Comparison of ENCODE assay signal across 19 mouse cellular contexts in the genomic region with DNA sequence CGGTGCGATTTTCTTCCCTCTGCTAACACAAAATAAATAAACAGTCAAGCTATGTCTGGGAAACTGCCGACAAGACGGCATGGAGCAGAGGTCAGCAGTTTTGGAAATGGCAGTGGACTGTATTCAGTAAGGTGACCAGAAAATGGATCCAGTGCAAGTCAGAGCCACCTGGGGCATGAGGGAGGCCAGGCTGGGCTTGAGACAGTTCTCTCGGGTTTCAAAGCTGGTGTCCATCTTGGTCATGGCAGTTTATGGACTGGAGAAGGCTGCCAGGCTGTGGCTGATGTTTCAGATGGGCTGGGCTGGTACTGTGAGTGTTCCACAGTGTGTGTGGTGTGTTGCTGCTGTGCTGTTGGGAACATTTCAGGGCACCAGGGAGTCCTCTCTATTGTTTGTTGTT.
DNase-seq lines count a peak whose midpoint lies in the region; ATAC-seq and TF ChIP-seq lines count a peak whose summit lies in the region.
"Had no signal": no experiment of that assay in that cellular context is flagged by ENCODE, and none has a peak within 500 bp of the region (broad histone marks: within the 10 kb centered on the region; RNA-seq: fewer than 3 reads in every experiment).

No protein-coding gene starts in this region.

- TF ChIP-seq CTCF in cerebellum, adult 2 months (IDR thresholded peaks at IDR 0.05; ENCODE audit: borderline replicate concordance, insufficient read depth, low read depth, low read length): no peak

- DNase-seq in kidney, postnatal 25 days: no peak
- DNase-seq in cerebellum, adult 2 months: no peak
- no peak for DNase-seq in cerebellum, adult 11 months
- no peak for DNase-seq in layer of hippocampus, postnatal 10 days (ENCODE audit: low spot score in 2 of 2)
- DNase-seq: adrenal gland, postnatal 10 days; cerebellum, adult 8-10 months; heart, postnatal 36 days; liver, embryonic 13.5 days; thymus, adult 18-20 months had no signal

- no peaks in the 10 kb centered on the region for H3K36me3 ChIP-seq in kidney, embryonic 14.5 days (ENCODE audit: control insufficient read depth, insufficient read depth, low read length)
- H3K36me3 ChIP-seq in forebrain, embryonic 13.5 days (ENCODE audit: poor library complexity, severe bottlenecking): no peaks in the 10 kb centered on the region
- H3K36me3 ChIP-seq in hindbrain, embryonic 13.5 days: no peaks in the 10 kb centered on the region
- no peaks in the 10 kb centered on the region for H3K36me3 ChIP-seq in midbrain, embryonic 16.5 days (ENCODE audit: control insufficient read depth, insufficient read depth, low read length)
- H3K36me3 ChIP-seq: embryonic facial prominence, embryonic 12.5 days; heart, embryonic 12.5 days; limb, embryonic 12.5 days; liver, embryonic 13.5 days; lung, embryonic 15.5 days had no signal

- no peak overlapping the region for H3K4me2 ChIP-seq in kidney, embryonic 14.5 days (replicated peaks; ENCODE audit: low read depth, low read length)
- no peak overlapping the region for H3K4me2 ChIP-seq in forebrain, embryonic 13.5 days
- H3K4me2 ChIP-seq in hindbrain, embryonic 13.5 days: 0 out of 2 replicates have a peak overlapping the region, but pooled peaks have one; percentile 21
- no peak overlapping the region for H3K4me2 ChIP-seq in midbrain, embryonic 16.5 days (ENCODE audit: low read length)
- H3K4me2 ChIP-seq: embryonic facial prominence, embryonic 12.5 days; heart, embryonic 12.5 days; limb, embryonic 12.5 days; liver, embryonic 13.5 days; lung, embryonic 15.5 days had no signal

- H3K4me3 ChIP-seq in kidney, embryonic 14.5 days (ENCODE audit: low read length): no peak overlapping the region
- H3K4me3 ChIP-seq in forebrain, embryonic 13.5 days: no peak overlapping the region
- no peak overlapping the region for H3K4me3 ChIP-seq in hindbrain, embryonic 13.5 days
- no peak overlapping the region for H3K4me3 ChIP-seq in midbrain, embryonic 16.5 days (ENCODE audit: low read depth, low read length)
- H3K4me3 ChIP-seq in cerebellum, adult 2 months (replicated peaks; ENCODE audit: insufficient read depth, low read depth, low read length): no peak overlapping the region
- H3K4me3 ChIP-seq: embryonic facial prominence, embryonic 12.5 days; heart, embryonic 12.5 days; limb, embryonic 12.5 days; liver, embryonic 13.5 days; lung, embryonic 15.5 days had no signal

- 13% methylated on average over 5 of the region's 5 CpGs for WGBS in kidney, embryonic 14.5 days
- 39% methylated on average over 5 of the region's 5 CpGs for WGBS in forebrain, embryonic 13.5 days
- WGBS in hindbrain, embryonic 13.5 days: 33% methylated on average over 5 of the region's 5 CpGs
- WGBS in midbrain, embryonic 16.5 days: 52% methylated on average over 5 of the region's 5 CpGs
- WGBS in cerebellum, adult 2 months: 60% methylated on average over 5 of the region's 5 CpGs

- ATAC-seq in kidney, embryonic 14.5 days (ENCODE audit: low FRiP score, low TSS enrichment): peak; percentile 74
- ATAC-seq in forebrain, embryonic 13.5 days: no peak; the same call in 1 of the 2 replicates
- ATAC-seq in hindbrain, embryonic 13.5 days (ENCODE audit: low FRiP score): no peak
- ATAC-seq in midbrain, embryonic 16.5 days: peak; percentile 52; the same call in 1 of the 2 replicates
- ATAC-seq: intestine, embryonic 16.5 days had no signal

- peak overlapping the region; percentile 37; the same call in 1 of the 2 replicates for H3K27ac ChIP-seq in kidney, embryonic 14.5 days (ENCODE audit: low read depth, low read length)
- H3K27ac ChIP-seq in forebrain, embryonic 13.5 days: peak overlapping the region; percentile 27; the same call in 1 of the 2 replicates
- H3K27ac ChIP-seq in hindbrain, embryonic 13.5 days: peak overlapping the region; percentile 90
- H3K27ac ChIP-seq in midbrain, embryonic 16.5 days (ENCODE audit: low read length): peak overlapping the region; percentile 43
- H3K27ac ChIP-seq in cerebellum, adult 2 months (ENCODE audit: insufficient read depth, low read length): no peak overlapping the region
- H3K27ac ChIP-seq: embryonic facial prominence, embryonic 12.5 days; limb, embryonic 12.5 days; liver, embryonic 13.5 days; lung, embryonic 15.5 days; macrophage had no signal

- no peak for TF ChIP-seq POLR2A in cerebellum, adult 2 months (IDR thresholded peaks at IDR 0.05; ENCODE audit: borderline replicate concordance, insufficient read depth, low read length)

- no peak overlapping the region for H3K9ac ChIP-seq in kidney, embryonic 14.5 days (ENCODE audit: low read depth, low read length)
- H3K9ac ChIP-seq in forebrain, embryonic 13.5 days: no peak overlapping the region
- H3K9ac ChIP-seq in hindbrain, embryonic 13.5 days: no peak overlapping the region
- no peak overlapping the region for H3K9ac ChIP-seq in midbrain, embryonic 16.5 days (ENCODE audit: low read depth, low read length)
- H3K9ac ChIP-seq: embryonic facial prominence, embryonic 12.5 days; heart, embryonic 12.5 days; limb, embryonic 12.5 days; liver, embryonic 13.5 days; lung, embryonic 15.5 days had no signal

- no peaks in the 10 kb centered on the region; the same call in 1 of the 2 replicates for H3K4me1 ChIP-seq in kidney, embryonic 14.5 days (ENCODE audit: control insufficient read depth, insufficient read depth, low read length)
- 0 out of 2 replicates have a peak, but pooled peaks cover 10% of the 10 kb centered on the region for H3K4me1 ChIP-seq in forebrain, embryonic 13.5 days
- peaks cover 34% of the 10 kb centered on the region for H3K4me1 ChIP-seq in hindbrain, embryonic 13.5 days (replicated peaks)
- peaks cover 9% of the 10 kb centered on the region for H3K4me1 ChIP-seq in midbrain, embryonic 16.5 days (ENCODE audit: control insufficient read depth, insufficient read depth, low read length)
- no peaks in the 10 kb centered on the region for H3K4me1 ChIP-seq in cerebellum, adult 2 months (ENCODE audit: control insufficient read depth, insufficient read depth, low read length)
- H3K4me1 ChIP-seq: heart, embryonic 12.5 days; liver, embryonic 13.5 days; lung, embryonic 15.5 days had no signal

- H3K27me3 ChIP-seq in kidney, embryonic 14.5 days (ENCODE audit: control insufficient read depth, insufficient read depth, low read length): no peaks in the 10 kb centered on the region
- H3K27me3 ChIP-seq in forebrain, embryonic 13.5 days: no peaks in the 10 kb centered on the region
- no peaks in the 10 kb centered on the region for H3K27me3 ChIP-seq in hindbrain, embryonic 13.5 days
- H3K27me3 ChIP-seq in midbrain, embryonic 16.5 days (ENCODE audit: control insufficient read depth, insufficient read depth, low read depth, low read length): no peaks in the 10 kb centered on the region
- no peaks in the 10 kb centered on the region for H3K27me3 ChIP-seq in cerebellum, adult 2 months (ENCODE audit: control insufficient read depth, insufficient read depth, low read length)
- H3K27me3 ChIP-seq: embryonic facial prominence, embryonic 12.5 days; heart, embryonic 12.5 days; limb, embryonic 12.5 days; liver, embryonic 13.5 days; lung, embryonic 15.5 days had no signal

- no peaks in the 10 kb centered on the region for H3K9me3 ChIP-seq in kidney, embryonic 14.5 days (ENCODE audit: control insufficient read depth, low read length)
- H3K9me3 ChIP-seq in forebrain, embryonic 13.5 days (replicated peaks): no peaks in the 10 kb centered on the region
- no peaks in the 10 kb centered on the region for H3K9me3 ChIP-seq in hindbrain, embryonic 13.5 days
- H3K9me3 ChIP-seq in midbrain, embryonic 16.5 days (replicated peaks; ENCODE audit: control insufficient read depth, low read length, poor library complexity, severe bottlenecking): no peaks in the 10 kb centered on the region
- H3K9me3 ChIP-seq: embryonic facial prominence, embryonic 12.5 days; heart, embryonic 12.5 days; limb, embryonic 12.5 days; liver, embryonic 13.5 days; lung, embryonic 15.5 days had no signal

Comparison
In these comparisons a context has a peak if more than half of its experiments do, and no peak if none do; other contexts are left out.
1. ATAC-seq: peak in kidney, embryonic 14.5 days (single experiment) and midbrain, embryonic 16.5 days (single experiment); none in forebrain, embryonic 13.5 days (single experiment) and hindbrain, embryonic 13.5 days (single experiment).